In genomic region chr12:70937150-70937549, GRCm38 (mm10) we compare ENCODE assay signal across 8 mouse cellular contexts. TPM values are rescaled to one million over a fixed set of nuclear protein-coding genes. Genes with fewer than 3 reads are reported as not detected.
DNase-seq lines count a peak whose midpoint lies in the region; ATAC-seq and TF ChIP-seq lines count a peak whose summit lies in the region.

No protein-coding gene starts in this region.

- H3K9ac ChIP-seq in forebrain, embryonic 15.5 days (replicated peaks), result peak overlapping the region; percentile 94
- H3K9ac ChIP-seq in kidney, postnatal 0 days (ENCODE audit: low read depth, low read length), result peak overlapping the region; percentile 76
- peak overlapping the region; percentile 95 for H3K9ac ChIP-seq in midbrain, embryonic 13.5 days (replicated peaks)

- no peaks in the 10 kb centered on the region for H3K27me3 ChIP-seq in forebrain, embryonic 15.5 days
- no peaks in the 10 kb centered on the region for H3K27me3 ChIP-seq in kidney, postnatal 0 days (ENCODE audit: insufficient read depth, low read length)
- H3K27me3 ChIP-seq in midbrain, embryonic 13.5 days, result no peaks in the 10 kb centered on the region

- peaks cover 7% of the 10 kb centered on the region for H3K36me3 ChIP-seq in forebrain, embryonic 15.5 days
- no peaks in the 10 kb centered on the region for H3K36me3 ChIP-seq in kidney, postnatal 0 days (ENCODE audit: insufficient read depth, low read length)
- peaks cover 7% of the 10 kb centered on the region for H3K36me3 ChIP-seq in midbrain, embryonic 13.5 days

- peaks cover 12% of the 10 kb centered on the region for H3K4me1 ChIP-seq in forebrain, embryonic 15.5 days
- no peaks in the 10 kb centered on the region for H3K4me1 ChIP-seq in kidney, postnatal 0 days (replicated peaks; ENCODE audit: insufficient read depth, low read length)
- peaks cover 13% of the 10 kb centered on the region for H3K4me1 ChIP-seq in midbrain, embryonic 13.5 days (replicated peaks)

- 18% methylated on average over 7 of the region's 12 CpGs for WGBS in forebrain, embryonic 15.5 days
- WGBS in kidney, postnatal 0 days, result 21% methylated on average over 10 of the region's 12 CpGs
- 18% methylated on average over 12 of the region's 12 CpGs for WGBS in midbrain, embryonic 13.5 days

- H3K27ac ChIP-seq in forebrain, embryonic 15.5 days (replicated peaks), result peak overlapping the region; percentile 90
- peak overlapping the region; percentile 90 for H3K27ac ChIP-seq in kidney, postnatal 0 days
- H3K27ac ChIP-seq in midbrain, embryonic 13.5 days, result peak overlapping the region; percentile 87

- DNase-seq in layer of hippocampus, adult 9-11 months, result peak; percentile 14
- DNase-seq in layer of hippocampus, adult 8-10 months (ENCODE audit: low spot score in 2 of 2), result no peak
- DNase-seq in ZHBTc4 (ENCODE audit: low read depth, low spot score), result peak; percentile 78
- no peak for DNase-seq in kidney, postnatal 0 days (ENCODE audit: low spot score)
- no peak for DNase-seq in retina, embryonic 14.5 days (ENCODE audit: low spot score)
- no peak for DNase-seq in gastrocnemius, adult 8-10 months (ENCODE audit: low spot score in 2 of 2)

- H3K4me2 ChIP-seq in forebrain, embryonic 15.5 days (replicated peaks), result peak overlapping the region; percentile 62
- peak overlapping the region; percentile 68 for H3K4me2 ChIP-seq in kidney, postnatal 0 days (ENCODE audit: low read length)
- H3K4me2 ChIP-seq in midbrain, embryonic 13.5 days (replicated peaks), result peak overlapping the region; percentile 78

- no peak; the same call in none of the 2 replicates for ATAC-seq in forebrain, embryonic 15.5 days (replicated peaks)
- ATAC-seq in kidney, postnatal 0 days (replicated peaks; ENCODE audit: low FRiP score, low read depth), result peak; percentile 45; the same call in 1 of the 2 replicates
- peak; percentile 52 for ATAC-seq in midbrain, embryonic 13.5 days

- TF ChIP-seq CTCF in kidney, postnatal 0 days (IDR thresholded peaks at IDR 0.05; ENCODE audit: low read depth), result no peak

- no peaks in the 10 kb centered on the region for H3K9me3 ChIP-seq in forebrain, embryonic 15.5 days
- no peaks in the 10 kb centered on the region for H3K9me3 ChIP-seq in kidney, postnatal 0 days (replicated peaks; ENCODE audit: low read length)
- no peaks in the 10 kb centered on the region for H3K9me3 ChIP-seq in midbrain, embryonic 13.5 days

- H3K4me3 ChIP-seq in forebrain, embryonic 15.5 days, result peak overlapping the region; percentile 78
- peak overlapping the region; percentile 71 for H3K4me3 ChIP-seq in kidney, postnatal 0 days (replicated peaks; ENCODE audit: low read depth, low read length)
- peak overlapping the region; percentile 92 for H3K4me3 ChIP-seq in midbrain, embryonic 13.5 days (replicated peaks)

RNA-seq across cellular contexts. Expression of gene Actr10, which starts 0.5 kb away (rescaled TPM):
- 100 to 1,000 TPM; 148 to 170 (median 156) TPM for total RNA-seq in layer of hippocampus, adult 8-10 months (2022)
- 223 and 242 TPM in 2 replicates for polyA plus RNA-seq in forebrain, embryonic 15.5 days (2015; fragmentation: Nextera tagmentation; extraction: Ambion mirVana)
- polyA plus RNA-seq in kidney, postnatal 0 days (2015; fragmentation: Nextera tagmentation; extraction: Ambion mirVana), result 269 and 280 TPM in 2 replicates
- polyA plus RNA-seq in midbrain, embryonic 13.5 days (2015; fragmentation: Nextera tagmentation; extraction: Ambion mirVana), result 225 and 226 TPM in 2 replicates
- total RNA-seq in gastrocnemius, adult 8-10 months (2022), result 100 to 1,000 TPM in 1 of 4 experiments, 10 to 100 TPM in 3; 91.7 to 107 (median 95.3) TPM

RNA-seq across cellular contexts. Expression of gene Psma3, which starts 37.3 kb away (rescaled TPM):
- total RNA-seq in layer of hippocampus, adult 8-10 months (2022), result 100 to 1,000 TPM; 177 to 217 (median 209) TPM
- 550 and 556 TPM in 2 replicates for polyA plus RNA-seq in forebrain, embryonic 15.5 days (2015; fragmentation: Nextera tagmentation; extraction: Ambion mirVana)
- 606 and 634 TPM in 2 replicates for polyA plus RNA-seq in kidney, postnatal 0 days (2015; fragmentation: Nextera tagmentation; extraction: Ambion mirVana)
- 617 and 632 TPM in 2 replicates for polyA plus RNA-seq in midbrain, embryonic 13.5 days (2015; fragmentation: Nextera tagmentation; extraction: Ambion mirVana)
- 100 to 1,000 TPM; 242 to 262 (median 246) TPM for total RNA-seq in gastrocnemius, adult 8-10 months (2022)

Comparison
In these comparisons a context has a peak if more than half of its experiments do, and no peak if none do; other contexts are left out.
1. DNase-seq: peak in layer of hippocampus, adult 9-11 months (single experiment) and ZHBTc4 (single experiment); none in layer of hippocampus, adult 8-10 months (0 of 2), kidney, postnatal 0 days (single experiment), retina, embryonic 14.5 days (single experiment) and gastrocnemius, adult 8-10 months (0 of 2).
2. Peak in every context shown above with its lines, with median percentiles within 50 percentile points of each other: H3K27ac ChIP-seq, H3K4me2 ChIP-seq, H3K4me3 ChIP-seq and H3K9ac ChIP-seq.